Mouse (Mus musculus) heart, postnatal 0 days (tissue): ENCODE data around the gene Lrrc15.

Source experiments
- CTCF ChIP-seq: IDR thresholded peaks from 2 replicates; pipeline ENCODE4 v1.5.1; 2016; ENCODE audit warnings: antibody characterized with exemption, control low read depth, low read depth
- EP300 ChIP-seq: IDR thresholded peaks from 2 replicates; pipeline ENCODE4 v1.6.1; 2016; ENCODE audit warnings: antibody characterized with exemption, low read depth

DNA sequence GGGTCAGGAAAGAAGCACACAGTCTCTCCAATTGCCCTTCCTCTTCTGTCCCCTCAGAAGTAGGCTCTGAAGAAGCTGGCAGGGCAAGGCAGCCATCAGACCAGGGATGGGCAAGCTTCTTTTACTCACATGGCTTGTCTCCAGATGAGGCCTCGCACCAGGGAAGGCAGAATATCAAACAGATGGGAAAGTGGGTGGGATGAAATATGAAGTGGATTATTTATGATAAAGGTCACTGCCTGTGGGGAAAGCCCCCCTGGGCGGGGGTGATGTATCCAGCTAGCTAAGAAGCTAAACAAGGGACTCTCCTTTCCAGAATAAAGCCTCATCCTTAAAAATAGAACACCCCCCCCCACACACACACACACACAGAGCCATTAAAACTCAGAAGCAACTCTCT is 47.5 kb downstream of the Lrrc15 start:
- TF ChIP-seq CTCF, result no peak
- no peak for TF ChIP-seq EP300
